Mouse (Mus musculus) c-Kit-positive CD71-positive TER-119-negative erythroid progenitor cells, embryonic 14.5 days (primary cell): ENCODE measurements around the gene Speer4f1.
"Not testable (repeated sequence)": the region's sequence is repeated elsewhere in the genome, so short reads cannot be mapped to it uniquely, and the experiment has no call there.

ENCODE experiments used
- DNase-seq: peaks from one replicate; pipeline ENCODE4 v3.0.0-alpha.2; 2013; ENCODE audit warnings: low read depth

Speer4f1 gene

GRCm38 (mm10) chr5:17475798-17476197, at the start of gene Speer4f1:
TSS of gene Speer4f1 (plus strand) at chr5:17476098.
- DNase-seq = not testable (repeated sequence)

GRCm38 (mm10) chr5:17426930-17427329, 49.0 kb upstream of the Speer4f1 start:
- DNase-seq = no peak

- DNase-seq = no peak
Observed at GRCm38 (mm10) chr5:17434721-17435120, 41.2 kb upstream of the Speer4f1 start.

- no peak for DNase-seq
Observed at GRCm38 (mm10) chr5:17436209-17436608, 39.7 kb upstream of the Speer4f1 start.

- DNase-seq = no peak
Observed at GRCm38 (mm10) chr5:17439487-17440102, 36.3 kb upstream of the Speer4f1 start.

GRCm38 (mm10) chr5:17454059-17454458, 21.8 kb upstream of the Speer4f1 start:
- DNase-seq = no peak

- no peak for DNase-seq
Observed at GRCm38 (mm10) chr5:17454952-17455586, 20.8 kb upstream of the Speer4f1 start.

GRCm38 (mm10) chr5:17456671-17457070, 19.2 kb upstream of the Speer4f1 start:
- DNase-seq = no peak

- DNase-seq = not testable (repeated sequence)
Observed at GRCm38 (mm10) chr5:17468120-17468519, 7.8 kb upstream of the Speer4f1 start.

GRCm38 (mm10) chr5:17476476-17476875, 578 bp downstream of the Speer4f1 start:
- DNase-seq = no peak

GRCm38 (mm10) chr5:17489894-17490293, 14.0 kb downstream of the Speer4f1 start:
- DNase-seq = no peak

GRCm38 (mm10) chr5:17495616-17496015, 19.7 kb downstream of the Speer4f1 start:
- DNase-seq = no peak

GRCm38 (mm10) chr5:17496650-17497049, 20.8 kb downstream of the Speer4f1 start:
- no peak for DNase-seq

- DNase-seq = no peak
Observed at GRCm38 (mm10) chr5:17499873-17500329, 24.0 kb downstream of the Speer4f1 start.

GRCm38 (mm10) chr5:17500866-17501265, 25.0 kb downstream of the Speer4f1 start:
- DNase-seq = no peak

GRCm38 (mm10) chr5:17505540-17505939, 29.6 kb downstream of the Speer4f1 start:
- DNase-seq = no peak

- no peak for DNase-seq
Observed at GRCm38 (mm10) chr5:17508038-17508437, 32.1 kb downstream of the Speer4f1 start.
